Mouse (Mus musculus) liver, embryonic 14.5 days (tissue): Measurements from ENCODE around the gene Ptrh2. TPM values are rescaled to one million over a fixed set of nuclear protein-coding genes. Genes with fewer than 3 reads are reported as not detected.

Experiments used
- ATAC-seq: fragments of 200-750 bp; cut with Nextera tagmentation; 2 replicates; pipeline ENCODE4 v1.8.0; 2017; ENCODE audit warnings: moderate number of reproducible peaks, mild to moderate bottlenecking, moderate library complexity; ENCODE audit not compliant: insufficient read depth
- DNase-seq, 3 experiments: peaks; one replicate each; pipeline ENCODE4 v3.0.0-alpha.2; 2012 to 2013; ENCODE audit warnings: low read depth in 3 of 3, low spot score in 3 of 3
- H3K27ac ChIP-seq: fragments of 300-500 bp; sonication (generic); 2 replicates; pipeline ENCODE4 v1.5.1; 2014; ENCODE audit warnings: moderate library complexity, mild to moderate bottlenecking, control low read depth, inconsistent platforms
- H3K27me3 ChIP-seq: fragments of 300-500 bp; sonication (generic); 2 replicates; pipeline ENCODE4 v1.6.1; 2014; ENCODE audit warnings: mild to moderate bottlenecking, low read length, moderate library complexity; ENCODE audit not compliant: control insufficient read depth, insufficient read depth
- H3K36me3 ChIP-seq: fragments of 300-500 bp; sonication (generic); replicated peaks from 2 replicates; pipeline ENCODE4 v1.6.1; 2014; ENCODE audit warnings: low read depth; ENCODE audit not compliant: control insufficient read depth, insufficient read depth
- H3K4me1 ChIP-seq, 2 experiments: fragments of 200-500 bp in 1 of 2; fragments of 300-500 bp in 1 of 2; sonication (generic) in 1 of 2; replicated peaks; 2 replicates each; pipeline ENCODE4 v1.6.1; 2012 to 2014; ENCODE audit warnings: antibody characterized with exemption in 1 of 2, inconsistent platforms in 1 of 2, low read length in 1 of 2; ENCODE audit not compliant: control insufficient read depth in 2 of 2, insufficient read depth in 2 of 2
- H3K4me2 ChIP-seq: fragments of 300-500 bp; sonication (generic); 2 replicates; pipeline ENCODE4 v1.6.1; 2014; ENCODE audit warnings: low read depth, mild to moderate bottlenecking, control low read depth, moderate library complexity
- H3K4me3 ChIP-seq, 2 experiments: fragments of 200-500 bp in 1 of 2; fragments of 300-500 bp in 1 of 2; sonication (generic) in 1 of 2; 2 replicates each; pipeline ENCODE4 v1.5.1; 2012 to 2014; ENCODE audit warnings: low read depth in 2 of 2, low read length in 2 of 2, mild to moderate bottlenecking in 2 of 2, control low read depth in 1 of 2, inconsistent platforms in 1 of 2, moderate library complexity in 1 of 2; ENCODE audit not compliant: insufficient read depth in 1 of 2
- H3K9ac ChIP-seq: fragments of 300-500 bp; sonication (generic); replicated peaks from 2 replicates; pipeline ENCODE4 v1.6.1; 2014; ENCODE audit warnings: mild to moderate bottlenecking, control low read depth, moderate library complexity
- H3K9me3 ChIP-seq: fragments of 300-500 bp; sonication (generic); 2 replicates; pipeline ENCODE4 v1.6.1; 2016; ENCODE audit warnings: low read length, mixed read lengths; ENCODE audit not compliant: control insufficient read depth
- CTCF ChIP-seq: IDR thresholded peaks from 2 replicates; pipeline ENCODE4 v1.5.1; 2016; ENCODE audit warnings: antibody characterized with exemption, low read depth, control low read depth
- EP300 ChIP-seq: IDR thresholded peaks from 2 replicates; pipeline ENCODE4 v1.6.1; 2016; ENCODE audit warnings: antibody characterized with exemption, low read depth
- WGBS: fragments of 180-500 bp; shearing (Covaris S2); extraction: QIAGEN DNeasy Blood & Tissue Kit; methylation state at CpG from one replicate; pipeline ENCODE4 v1.1.7; 2014; ENCODE audit not compliant: insufficient replicate concordance; 5-methylcytosine and 5-hydroxymethylcytosine counted together
- polyA plus RNA-seq, 2 experiments: library from polyadenylated mRNA; depleted of rRNA in 1 of 2; stranded (reverse) in 1 of 2; unstranded in 1 of 2; fragments of >200 nt; fragmentation: Nextera tagmentation in 1 of 2; extraction: Ambion mirVana in 1 of 2; gene quantifications; 2 replicates each; pipeline versions ENCODE4 v1.2.1 to v1.2.3; 2012 to 2014

The Ptrh2 gene
- polyA plus RNA-seq, 2 experiments = 10.5 to 20.9 TPM

GRCm38 (mm10) chr11:86690383-86690782, 6.6 kb downstream of the Ptrh2 start:
- H3K4me1 ChIP-seq = peaks cover under 1 to 3% of the 10 kb centered on the region in 2 experiments
- H3K27me3 ChIP-seq = no peaks in the 10 kb centered on the region
- no peak for ATAC-seq
- TF ChIP-seq CTCF = no peak
- no peak for TF ChIP-seq EP300
- H3K9ac ChIP-seq = no peak overlapping the region
- no peak overlapping the region for H3K27ac ChIP-seq
- no peak for DNase-seq
- no peak overlapping the region for H3K4me2 ChIP-seq
- no peak overlapping the region for H3K4me3 ChIP-seq
- WGBS = 86% methylated on average over 3 of the region's 3 CpGs
- H3K36me3 ChIP-seq = peaks cover 71% of the 10 kb centered on the region
- no peaks in the 10 kb centered on the region for H3K9me3 ChIP-seq

- H3K9me3 ChIP-seq = no peaks in the 10 kb centered on the region
- no peak overlapping the region for H3K4me3 ChIP-seq
- no peaks in the 10 kb centered on the region; a peak in 1 of 4 replicates for H3K4me1 ChIP-seq
- WGBS = 93% methylated on average over 3 of the region's 3 CpGs
- DNase-seq (no peak), ATAC-seq (no peak)
- TF ChIP-seq CTCF (no peak), EP300 (no peak)
- H3K27ac ChIP-seq = no peak overlapping the region
- no peaks in the 10 kb centered on the region for H3K27me3 ChIP-seq
- no peak overlapping the region for H3K4me2 ChIP-seq
- peaks cover 78% of the 10 kb centered on the region for H3K36me3 ChIP-seq
- H3K9ac ChIP-seq = no peak overlapping the region
Observed at GRCm38 (mm10) chr11:86691482-86691881, 7.7 kb downstream of the Ptrh2 start.

DNA sequence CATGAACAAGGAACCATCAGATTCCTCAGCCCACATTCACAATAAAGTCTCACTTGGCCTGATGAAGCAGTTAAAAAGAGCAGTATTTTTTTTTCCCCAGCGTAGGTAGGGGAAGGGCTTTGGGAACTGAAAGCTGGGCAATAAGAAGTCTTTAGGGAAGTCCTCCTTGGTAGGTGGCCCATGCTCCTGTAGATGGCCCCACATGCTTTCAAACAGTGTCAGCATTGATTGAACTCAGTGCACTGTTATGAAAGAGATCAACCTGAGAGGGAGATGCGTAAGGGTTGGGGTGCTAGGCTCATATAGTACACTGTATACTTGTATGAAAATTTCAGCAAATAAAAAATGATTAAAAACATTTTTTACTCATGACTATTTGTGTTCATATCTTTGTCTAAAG, 8.2 kb downstream of the Ptrh2 start:
- H3K36me3 ChIP-seq = peaks cover 82% of the 10 kb centered on the region
- DNase-seq (no peak), ATAC-seq (no peak)
- H3K4me2 ChIP-seq = no peak overlapping the region
- TF ChIP-seq CTCF (no peak), EP300 (no peak)
- H3K27ac ChIP-seq = no peak overlapping the region
- no peak overlapping the region for H3K9ac ChIP-seq
- H3K4me3 ChIP-seq = no peak overlapping the region
- no peaks in the 10 kb centered on the region for H3K9me3 ChIP-seq
- H3K27me3 ChIP-seq = no peaks in the 10 kb centered on the region
- WGBS = 79% methylated on average over 2 of the region's 2 CpGs
- H3K4me1 ChIP-seq = no peaks in the 10 kb centered on the region; a peak in 1 of 4 replicates

DNA sequence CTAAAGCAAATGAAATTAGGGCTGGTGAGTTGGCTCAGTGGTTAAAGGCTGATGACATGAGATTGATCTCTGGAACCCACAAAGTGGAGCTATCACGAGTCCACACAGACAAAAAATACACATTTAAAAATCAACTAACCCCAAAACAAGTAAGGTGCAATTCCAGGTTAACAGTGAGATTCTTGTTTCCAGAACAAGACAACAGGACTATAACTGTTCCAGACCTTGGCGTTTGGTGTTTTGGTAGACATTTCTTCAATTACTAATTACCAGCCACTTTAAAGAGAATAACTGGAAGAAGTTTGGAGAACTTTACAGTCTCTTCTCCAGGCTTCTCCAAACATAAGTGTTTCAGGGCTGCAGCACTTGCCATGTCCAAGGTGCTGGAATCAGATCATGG, 8.8 kb downstream of the Ptrh2 start:
- WGBS = 71% methylated on average over 2 of the region's 2 CpGs
- ATAC-seq (no peak), DNase-seq (no peak)
- H3K9ac ChIP-seq = no peak overlapping the region
- H3K4me1 ChIP-seq = no peaks in the 10 kb centered on the region; a peak in 1 of 4 replicates
- H3K4me2 ChIP-seq = no peak overlapping the region
- no peak overlapping the region for H3K4me3 ChIP-seq
- TF ChIP-seq CTCF (no peak), EP300 (no peak)
- no peaks in the 10 kb centered on the region for H3K9me3 ChIP-seq
- H3K36me3 ChIP-seq = peaks cover 83% of the 10 kb centered on the region
- no peaks in the 10 kb centered on the region for H3K27me3 ChIP-seq
- H3K27ac ChIP-seq = no peak overlapping the region

GRCm38 (mm10) chr11:86695461-86695860, 11.7 kb downstream of the Ptrh2 start:
- Histone ChIP-seq H3K4me1 (no peaks in the 10 kb centered on the region), H3K9me3 (no peaks in the 10 kb centered on the region), H3K36me3 (peaks cover 93% of the 10 kb centered on the region), H3K9ac (no peak overlapping the region), H3K27ac (no peak overlapping the region), H3K27me3 (no peaks in the 10 kb centered on the region), H3K4me3 (no peak overlapping the region), H3K4me2 (no peak overlapping the region)
- TF ChIP-seq CTCF (no peak), EP300 (no peak)
- ATAC-seq (no peak), DNase-seq (no peak)
- 79% methylated on average over 4 of the region's 4 CpGs for WGBS

- WGBS = 90% methylated on average over 4 of the region's 4 CpGs
- H3K4me3 ChIP-seq = no peak overlapping the region
- no peak overlapping the region for H3K4me2 ChIP-seq
- H3K9me3 ChIP-seq = no peaks in the 10 kb centered on the region
- peaks cover 94% of the 10 kb centered on the region for H3K36me3 ChIP-seq
- H3K27me3 ChIP-seq = no peaks in the 10 kb centered on the region
- H3K9ac ChIP-seq = no peak overlapping the region
- TF ChIP-seq CTCF (no peak), EP300 (no peak)
- DNase-seq (no peak), ATAC-seq (no peak)
- H3K4me1 ChIP-seq = no peaks in the 10 kb centered on the region
- H3K27ac ChIP-seq = no peak overlapping the region
Observed at GRCm38 (mm10) chr11:86701151-86701550, 17.4 kb downstream of the Ptrh2 start.
